Mouse (Mus musculus) G1E (cell line): Measurements from ENCODE around the gene Mphosph6. TPM values are rescaled to one million over a fixed set of nuclear protein-coding genes. Genes with fewer than 3 reads are reported as not detected.

Experiments used
- ATAC-seq: 2 replicates; pipeline ENCODE4 v1.8.0; 2016; ENCODE audit warnings: mild to moderate bottlenecking; ENCODE audit not compliant: insufficient number of reproducible peaks, poor library complexity, low FRiP score, severe bottlenecking; ENCODE audit errors: extremely low read depth
- DNase-seq: peaks from one replicate; pipeline ENCODE4 v3.0.0; 2012; ENCODE audit warnings: low spot score
- H3K27me3 ChIP-seq: 2 replicates; pipeline ENCODE4 v1.6.1; 2012; ENCODE audit warnings: mild to moderate bottlenecking, low read length, inconsistent platforms; ENCODE audit not compliant: insufficient read depth
- H3K36me3 ChIP-seq: replicated peaks from 2 replicates; pipeline ENCODE3; 2012; ENCODE audit warnings: mild to moderate bottlenecking, inconsistent platforms
- H3K4me1 ChIP-seq: 2 replicates; pipeline ENCODE4 v1.6.1; 2012; ENCODE audit warnings: low read depth, low read length, inconsistent platforms, mixed read lengths; ENCODE audit not compliant: insufficient read depth
- H3K4me3 ChIP-seq: 2 replicates; pipeline ENCODE4 v1.5.1; 2012; ENCODE audit warnings: low read depth, mild to moderate bottlenecking, inconsistent platforms, low read length, moderate library complexity, mixed read lengths
- H3K9me3 ChIP-seq: replicated peaks from 2 replicates; pipeline ENCODE4 v1.6.1; 2012; ENCODE audit warnings: inconsistent platforms
- CTCF ChIP-seq: IDR thresholded peaks from 2 replicates; pipeline ENCODE4 v1.5.1; 2012; ENCODE audit warnings: low read depth, low read length, inconsistent platforms, mixed read lengths
- GATA1 ChIP-seq: IDR thresholded peaks from 2 replicates; pipeline ENCODE4 v1.6.1; 2012; ENCODE audit warnings: borderline replicate concordance, low read length, inconsistent platforms, mixed read lengths
- GATA2 ChIP-seq: IDR thresholded peaks from 2 replicates; pipeline ENCODE4 v1.6.1; 2012; ENCODE audit warnings: low read depth, low read length, inconsistent platforms, borderline replicate concordance
- POLR2AphosphoS5 ChIP-seq: IDR thresholded peaks from 2 replicates; pipeline ENCODE4 v1.6.1; 2012; ENCODE audit warnings: low read depth, low read length, inconsistent platforms; ENCODE audit not compliant: insufficient replicate concordance
- TAL1 ChIP-seq: conservative IDR thresholded peaks from 2 replicates; pipeline ENCODE4 v1.6.1; 2012; ENCODE audit warnings: low read depth, low read length, inconsistent platforms, mixed read lengths
- polyA plus RNA-seq: library from polyadenylated mRNA; stranded (reverse); fragments of >175 nt; gene quantifications from 2 replicates; pipeline ENCODE4 v1.2.3, GENCODE M21; 2012
- total RNA-seq, 2 experiments: library from RNA; stranded (forward) in 1 of 2; stranded (reverse) in 1 of 2; fragments of 200-1000 nt in 1 of 2; fragments of >200 nt in 1 of 2; fragmentation: Nextera tagmentation in 1 of 2; gene quantifications; 2 replicates each; pipeline ENCODE4 v1.2.3; 2014 to 2017

Gene Mphosph6
- total and polyA plus RNA-seq, 3 experiments = 8.3 to 65.7 (median 42.7) TPM

GRCm38 (mm10) chr8:117805419-117805818, 3.7 kb upstream of the Mphosph6 start:
- Histone ChIP-seq H3K4me1 (peaks cover 12% of the 10 kb centered on the region), H3K4me3 (no peak overlapping the region), H3K36me3 (peaks cover 3% of the 10 kb centered on the region), H3K9me3 (peaks cover 5% of the 10 kb centered on the region; the same call in 1 of the 2 replicates), H3K27me3 (peaks cover 5% of the 10 kb centered on the region; the same call in 1 of the 2 replicates)
- DNase-seq = no peak
- ATAC-seq = no peak
- no peak for TF ChIP-seq GATA2
- TF ChIP-seq GATA1 = no peak
- no peak for TF ChIP-seq TAL1
- TF ChIP-seq CTCF = no peak
- TF ChIP-seq POLR2AphosphoS5 = no peak

- no peaks in the 10 kb centered on the region for H3K9me3 ChIP-seq
- no peak for TF ChIP-seq GATA2
- no peak for TF ChIP-seq GATA1
- no peak for TF ChIP-seq CTCF
- no peak for TF ChIP-seq TAL1
- no peak for TF ChIP-seq POLR2AphosphoS5
- ATAC-seq (no peak), DNase-seq (no peak)
- peaks cover 30% of the 10 kb centered on the region for H3K4me1 ChIP-seq
- peaks cover 5% of the 10 kb centered on the region; the same call in 1 of the 2 replicates for H3K27me3 ChIP-seq
- peak overlapping the region; percentile 98 for H3K4me3 ChIP-seq
- H3K36me3 ChIP-seq = peaks cover 32% of the 10 kb centered on the region
These were observed 551 bp upstream of the Mphosph6 start for GRCm38 (mm10) chr8:117802299-117802689.

GRCm38 (mm10) chr8:117798066-117798465, 3.7 kb downstream of the Mphosph6 start:
- no peaks in the 10 kb centered on the region for H3K27me3 ChIP-seq
- no peak for TF ChIP-seq GATA1
- no peak for TF ChIP-seq GATA2
- no peak for ATAC-seq
- peaks cover 74% of the 10 kb centered on the region for H3K36me3 ChIP-seq
- H3K9me3 ChIP-seq = no peaks in the 10 kb centered on the region
- no peak overlapping the region for H3K4me3 ChIP-seq
- H3K4me1 ChIP-seq = peaks cover 30% of the 10 kb centered on the region
- DNase-seq = no peak

GRCm38 (mm10) chr8:117796464-117796863, 5.3 kb downstream of the Mphosph6 start:
- peaks cover 83% of the 10 kb centered on the region for H3K36me3 ChIP-seq
- TF ChIP-seq GATA1 = no peak
- no peak for TF ChIP-seq CTCF
- TF ChIP-seq POLR2AphosphoS5 = no peak
- no peak for TF ChIP-seq GATA2
- no peak for TF ChIP-seq TAL1
- no peak for ATAC-seq

GRCm38 (mm10) chr8:117794581-117794980, 7.2 kb downstream of the Mphosph6 start:
- peaks cover 92% of the 10 kb centered on the region for H3K36me3 ChIP-seq
- H3K4me1 ChIP-seq = peaks cover 9% of the 10 kb centered on the region
- H3K9me3 ChIP-seq = no peaks in the 10 kb centered on the region
- H3K27me3 ChIP-seq = no peaks in the 10 kb centered on the region
- DNase-seq = no peak
- no peak overlapping the region for H3K4me3 ChIP-seq
- TF ChIP-seq TAL1 (no peak), GATA1 (no peak), POLR2AphosphoS5 (no peak), CTCF (no peak), GATA2 (no peak)
- no peak for ATAC-seq

More at GRCm38 (mm10) chr8:117796464-117796863, 5.3 kb downstream of the Mphosph6 start:
- Histone ChIP-seq H3K9me3 (no peaks in the 10 kb centered on the region), H3K27me3 (no peaks in the 10 kb centered on the region), H3K4me1 (peaks cover 22% of the 10 kb centered on the region), H3K4me3 (no peak overlapping the region)
- no peak for DNase-seq

- TF ChIP-seq GATA1 = no peak
- no peak for TF ChIP-seq CTCF
- no peak for TF ChIP-seq POLR2AphosphoS5
- no peak for TF ChIP-seq TAL1
- no peak for TF ChIP-seq GATA2
- Histone ChIP-seq H3K36me3 (peaks cover 89% of the 10 kb centered on the region), H3K4me3 (no peak overlapping the region), H3K9me3 (no peaks in the 10 kb centered on the region), H3K27me3 (no peaks in the 10 kb centered on the region), H3K4me1 (no peaks in the 10 kb centered on the region)
- ATAC-seq (no peak), DNase-seq (no peak)
These were observed 9.1 kb downstream of the Mphosph6 start for GRCm38 (mm10) chr8:117792616-117793144.
